Mouse (Mus musculus) intestine, embryonic 15.5 days (tissue): ENCODE measurements around the gene Rasl11b. TPM values are rescaled to one million over a fixed set of nuclear protein-coding genes. Genes with fewer than 3 reads are reported as not detected.

Experiments
- ATAC-seq: fragments of 200-750 bp; cut with Nextera tagmentation; 2 replicates; pipeline ENCODE4 v1.8.0; 2017; ENCODE audit warnings: moderate TSS enrichment, moderate library complexity
- H3K27ac ChIP-seq: fragments of 300-500 bp; sonication (generic); 2 replicates; pipeline ENCODE4 v1.5.1; 2015; ENCODE audit warnings: mild to moderate bottlenecking, inconsistent platforms
- H3K27me3 ChIP-seq: fragments of 300-500 bp; sonication (generic); replicated peaks from 2 replicates; pipeline ENCODE4 v1.6.1; 2015; ENCODE audit warnings: inconsistent platforms
- H3K36me3 ChIP-seq: fragments of 300-500 bp; sonication (generic); 2 replicates; pipeline ENCODE4 v1.6.1; 2015; ENCODE audit warnings: inconsistent platforms
- H3K4me1 ChIP-seq: fragments of 300-500 bp; sonication (generic); replicated peaks from 2 replicates; pipeline ENCODE4 v1.6.1; 2015; ENCODE audit warnings: inconsistent platforms
- H3K4me2 ChIP-seq: fragments of 300-500 bp; sonication (generic); replicated peaks from 2 replicates; pipeline ENCODE4 v1.6.1; 2015; ENCODE audit warnings: mild to moderate bottlenecking, inconsistent platforms
- H3K4me3 ChIP-seq: fragments of 300-500 bp; sonication (generic); replicated peaks from 2 replicates; pipeline ENCODE4 v1.5.1; 2015; ENCODE audit warnings: inconsistent platforms
- H3K9ac ChIP-seq: fragments of 300-500 bp; sonication (generic); 2 replicates; pipeline ENCODE4 v1.6.1; 2015; ENCODE audit warnings: inconsistent platforms
- H3K9me3 ChIP-seq: fragments of 300-500 bp; sonication (generic); 2 replicates; pipeline ENCODE4 v1.6.1; 2016; ENCODE audit warnings: inconsistent platforms
- WGBS: fragments of 180-500 bp; shearing (Covaris S2); methylation state at CpG from one replicate; pipeline ENCODE4 v1.1.7; 2015; 5-methylcytosine and 5-hydroxymethylcytosine counted together
- polyA plus RNA-seq: library from polyadenylated mRNA; unstranded; fragments of >200 nt; fragmentation: Nextera tagmentation; extraction: Ambion mirVana; gene quantifications from 2 replicates; pipeline ENCODE4 v1.2.1, GENCODE M21; 2015

Gene Rasl11b
- polyA plus RNA-seq: 34.9 and 38.3 TPM in 2 replicates

DNA sequence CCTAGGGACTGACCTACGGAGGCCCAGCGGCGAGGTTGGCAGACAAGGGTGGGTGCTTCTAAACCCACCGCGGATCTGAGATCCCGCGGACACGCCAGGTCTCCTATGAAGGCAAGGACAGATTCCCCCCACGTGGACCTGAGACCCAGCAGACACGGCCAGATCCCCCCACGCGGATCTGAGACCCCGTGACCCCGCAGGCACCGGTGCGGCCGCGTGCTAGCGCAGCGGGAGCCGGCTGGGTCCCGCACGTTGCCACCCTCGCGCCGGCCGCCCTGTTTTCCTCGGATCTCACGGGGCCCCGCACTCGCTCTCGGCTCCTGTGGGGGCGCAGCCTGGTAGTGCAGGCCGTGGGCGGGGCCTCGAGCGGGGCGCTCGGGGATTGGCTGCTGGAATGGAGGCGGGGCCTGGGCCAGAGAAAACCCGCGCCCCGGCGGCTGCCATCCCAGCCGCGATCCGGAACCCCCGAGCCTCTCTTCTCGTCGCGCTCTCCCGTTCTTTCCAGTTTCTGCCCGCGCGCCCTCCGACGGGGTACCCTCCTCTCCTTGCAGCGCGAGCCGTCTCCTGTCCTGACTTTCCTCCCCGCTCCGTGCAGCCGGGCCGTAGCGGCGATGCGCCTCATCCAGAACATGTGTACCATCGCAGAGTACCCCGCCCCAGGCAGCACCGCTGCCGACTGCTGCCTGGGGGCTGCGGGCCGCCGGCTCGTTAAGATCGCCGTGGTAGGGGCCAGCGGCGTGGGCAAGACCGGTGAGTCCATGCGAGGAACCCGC is at the start of gene Rasl11b:
Gene Rasl11b (plus strand): TSS at position 446 of the 773 bp plus-strand sequence.
- peak within 1 kb of the TSS; percentile 92 for H3K4me3 ChIP-seq
- H3K4me1 ChIP-seq: peaks cover 31% of the 10 kb centered on the region
- H3K27ac ChIP-seq: peak within 1 kb of the TSS; percentile 81
- H3K27me3 ChIP-seq: no peaks in the 10 kb centered on the region
- H3K36me3 ChIP-seq: peaks cover 12% of the 10 kb centered on the region; the same call in 1 of the 2 replicates
- under 1% methylated on average over 82 of the region's 82 CpGs for WGBS
- H3K9me3 ChIP-seq: no peaks in the 10 kb centered on the region
- H3K4me2 ChIP-seq: peak within 1 kb of the TSS; percentile 98
- H3K9ac ChIP-seq: peak within 1 kb of the TSS; percentile 94
- peak; percentile 95 for ATAC-seq

DNA sequence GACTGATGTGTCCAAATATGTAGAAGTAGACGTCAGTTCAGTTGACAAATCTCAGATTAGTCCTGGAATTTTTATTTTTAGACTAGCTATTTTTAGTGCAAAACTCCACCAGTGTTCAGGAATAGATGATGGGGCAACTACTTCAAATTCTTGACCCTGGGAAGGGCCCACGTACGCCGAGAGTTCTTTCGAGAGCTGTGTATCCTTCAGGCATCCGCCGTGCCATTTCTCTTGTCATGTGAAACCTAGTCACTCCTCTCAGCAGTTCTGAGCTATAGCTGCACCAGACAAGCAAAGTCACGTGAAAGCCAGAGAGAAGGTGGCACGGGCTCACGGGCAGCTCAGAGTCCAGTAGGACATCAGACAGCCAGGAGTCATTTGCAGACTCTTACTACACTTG is 47.5 kb upstream of the Rasl11b start:
- Histone ChIP-seq H3K4me3 (no peak overlapping the region), H3K36me3 (no peaks in the 10 kb centered on the region), H3K4me2 (no peak overlapping the region), H3K27ac (no peak overlapping the region), H3K27me3 (no peaks in the 10 kb centered on the region), H3K4me1 (0 out of 2 replicates have a peak, but pooled peaks cover 3% of the 10 kb centered on the region), H3K9me3 (no peaks in the 10 kb centered on the region), H3K9ac (no peak overlapping the region)
- WGBS: 54% methylated on average over 10 of the region's 10 CpGs
- no peak for ATAC-seq

DNA sequence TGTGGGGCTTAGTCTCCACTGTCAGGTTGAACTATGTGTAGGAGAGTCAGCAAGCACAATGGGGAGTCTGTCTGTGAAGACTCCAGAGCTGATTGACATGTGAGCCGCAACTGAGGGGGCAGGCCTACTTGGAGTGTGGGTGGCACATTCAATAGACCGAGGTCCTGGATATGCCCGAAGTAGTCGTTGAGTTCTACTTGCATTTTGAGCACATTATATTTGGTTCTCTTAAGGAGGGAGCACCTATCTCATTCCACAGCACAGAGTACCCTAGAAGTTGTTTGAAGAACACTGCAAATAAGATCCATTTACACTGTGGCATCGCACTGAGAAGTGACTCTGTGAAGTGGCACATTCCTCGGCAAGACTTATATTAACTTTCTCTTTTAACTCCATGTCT is 45.1 kb upstream of the Rasl11b start:
- H3K4me3 ChIP-seq: no peak overlapping the region
- H3K27ac ChIP-seq: no peak overlapping the region
- H3K4me2 ChIP-seq: no peak overlapping the region
- H3K4me1 ChIP-seq: no peaks in the 10 kb centered on the region
- no peak overlapping the region for H3K9ac ChIP-seq
- 83% methylated on average over 6 of the region's 6 CpGs for WGBS
- ATAC-seq: no peak
- no peaks in the 10 kb centered on the region for H3K27me3 ChIP-seq
- H3K36me3 ChIP-seq: no peaks in the 10 kb centered on the region
- H3K9me3 ChIP-seq: no peaks in the 10 kb centered on the region

DNA sequence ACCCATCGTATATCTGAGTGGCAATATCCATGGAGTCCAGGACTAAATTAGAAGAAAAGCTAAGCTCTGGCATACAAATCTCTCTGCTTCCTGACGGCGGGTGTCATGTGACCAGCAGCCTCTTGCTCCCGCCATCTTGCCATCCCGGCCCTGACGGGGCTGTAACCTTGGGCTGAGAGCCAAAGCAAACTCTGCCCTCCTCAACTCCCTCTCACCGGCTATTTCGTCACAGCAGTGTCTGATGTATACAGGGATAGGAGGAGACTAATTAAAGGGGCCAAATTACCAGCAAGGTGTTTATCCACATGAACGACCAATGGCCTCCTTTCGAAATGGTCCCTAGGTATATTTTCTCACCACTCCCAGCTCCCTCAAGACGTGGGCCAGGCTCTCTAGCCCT is 43.3 kb upstream of the Rasl11b start:
- no peaks in the 10 kb centered on the region for H3K27me3 ChIP-seq
- H3K4me1 ChIP-seq: no peaks in the 10 kb centered on the region
- H3K36me3 ChIP-seq: no peaks in the 10 kb centered on the region
- H3K4me2 ChIP-seq: no peak overlapping the region
- WGBS: 84% methylated on average over 11 of the region's 11 CpGs
- no peak overlapping the region for H3K9ac ChIP-seq
- no peak overlapping the region for H3K27ac ChIP-seq
- H3K9me3 ChIP-seq: no peaks in the 10 kb centered on the region
- no peak overlapping the region for H3K4me3 ChIP-seq
- ATAC-seq: 0 out of 2 replicates have a peak, but pooled peaks have one; percentile 48

DNA sequence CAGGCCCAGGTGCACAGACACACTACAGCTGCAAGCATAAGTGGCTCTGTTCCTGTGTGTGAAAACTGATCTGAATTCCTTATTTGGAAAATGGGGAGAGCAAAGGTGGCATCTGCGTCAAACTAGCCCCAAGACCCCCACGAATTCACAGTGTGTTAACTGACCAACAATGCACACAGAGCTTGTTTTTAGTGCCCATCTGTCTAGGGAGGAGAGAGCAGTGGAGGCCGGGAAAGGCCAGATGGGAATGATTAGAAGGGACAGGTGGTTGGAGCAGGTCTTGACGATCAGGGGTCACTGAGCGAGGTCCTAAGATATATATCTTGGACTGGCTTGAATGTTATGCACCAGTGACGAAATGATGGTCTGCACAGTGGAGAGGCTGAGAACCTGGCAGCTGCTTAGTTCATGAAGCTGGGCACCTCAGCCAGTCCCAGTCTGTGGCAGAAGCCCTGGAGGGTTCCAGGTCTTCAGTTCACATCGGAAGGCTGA is 39.2 kb upstream of the Rasl11b start:
- H3K4me2 ChIP-seq: no peak overlapping the region
- no peaks in the 10 kb centered on the region; the same call in 1 of the 2 replicates for H3K4me1 ChIP-seq
- H3K27ac ChIP-seq: no peak overlapping the region
- no peaks in the 10 kb centered on the region for H3K9me3 ChIP-seq
- no peak overlapping the region for H3K4me3 ChIP-seq
- H3K27me3 ChIP-seq: no peaks in the 10 kb centered on the region
- no peak overlapping the region for H3K9ac ChIP-seq
- ATAC-seq: no peak
- 65% methylated on average over 7 of the region's 7 CpGs for WGBS
- H3K36me3 ChIP-seq: no peaks in the 10 kb centered on the region

DNA sequence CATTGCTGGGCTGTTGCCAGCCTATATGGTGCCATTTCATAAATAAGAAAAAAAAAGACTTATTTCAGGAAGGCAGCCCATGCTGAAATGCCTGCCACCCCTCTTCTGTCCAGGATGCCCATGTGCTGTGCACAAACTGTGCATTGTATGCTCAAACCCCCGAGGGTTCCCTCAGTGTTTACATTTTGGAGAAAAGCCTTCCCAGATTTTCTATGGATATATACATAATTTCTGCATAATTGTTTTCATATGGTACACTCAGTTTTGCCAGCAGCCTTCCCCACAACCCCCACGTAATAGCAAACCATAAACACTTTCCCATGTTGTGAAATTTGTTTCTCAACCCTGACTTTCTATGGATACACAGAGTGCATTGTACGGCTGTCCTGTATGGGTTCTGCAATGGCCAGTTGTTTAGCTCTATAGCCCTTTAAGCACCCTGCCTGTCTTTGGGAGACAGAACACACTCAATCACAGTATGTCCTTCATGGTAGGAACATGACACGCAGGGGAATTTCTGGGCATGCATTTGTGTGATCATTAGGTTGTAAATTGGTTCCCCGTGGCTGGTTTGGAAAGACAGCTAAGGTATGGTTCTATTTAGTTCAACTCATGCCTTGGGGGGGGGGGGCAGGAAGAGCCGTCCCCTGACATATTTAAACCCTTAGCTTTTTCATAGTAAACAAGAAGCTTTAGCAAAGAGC is 36.0 kb upstream of the Rasl11b start:
- Histone ChIP-seq H3K4me2 (no peak overlapping the region), H3K27me3 (no peaks in the 10 kb centered on the region), H3K4me1 (peaks cover 12% of the 10 kb centered on the region), H3K9me3 (no peaks in the 10 kb centered on the region), H3K4me3 (no peak overlapping the region), H3K9ac (no peak overlapping the region), H3K27ac (no peak overlapping the region), H3K36me3 (no peaks in the 10 kb centered on the region)
- WGBS: 74% methylated on average over 6 of the region's 6 CpGs
- ATAC-seq: no peak

DNA sequence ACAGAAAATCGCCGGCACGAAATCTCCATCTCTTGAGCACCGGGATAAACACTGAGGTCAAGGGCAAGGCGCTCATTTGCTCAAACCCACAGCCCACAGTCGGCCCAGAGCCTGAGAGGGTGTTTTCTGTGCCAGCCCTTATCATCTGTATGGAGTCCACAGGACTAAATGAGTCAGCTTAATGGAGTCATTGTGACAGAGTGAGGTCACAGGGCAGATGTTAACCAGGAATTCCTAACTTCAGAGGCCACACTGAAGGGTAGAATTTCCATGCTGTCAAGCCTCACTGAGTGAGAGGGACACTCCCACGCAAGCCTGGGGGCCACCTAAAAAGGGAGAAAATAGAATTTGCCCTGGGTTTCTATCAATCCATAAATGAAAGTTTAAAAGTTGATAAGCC is 35.2 kb upstream of the Rasl11b start:
- no peak overlapping the region for H3K9ac ChIP-seq
- no peak overlapping the region for H3K27ac ChIP-seq
- H3K4me2 ChIP-seq: no peak overlapping the region
- no peaks in the 10 kb centered on the region for H3K9me3 ChIP-seq
- H3K4me3 ChIP-seq: no peak overlapping the region
- H3K27me3 ChIP-seq: no peaks in the 10 kb centered on the region
- 26% methylated on average over 7 of the region's 7 CpGs for WGBS
- H3K36me3 ChIP-seq: no peaks in the 10 kb centered on the region
- ATAC-seq: peak; percentile 69
- peaks cover 12% of the 10 kb centered on the region for H3K4me1 ChIP-seq

DNA sequence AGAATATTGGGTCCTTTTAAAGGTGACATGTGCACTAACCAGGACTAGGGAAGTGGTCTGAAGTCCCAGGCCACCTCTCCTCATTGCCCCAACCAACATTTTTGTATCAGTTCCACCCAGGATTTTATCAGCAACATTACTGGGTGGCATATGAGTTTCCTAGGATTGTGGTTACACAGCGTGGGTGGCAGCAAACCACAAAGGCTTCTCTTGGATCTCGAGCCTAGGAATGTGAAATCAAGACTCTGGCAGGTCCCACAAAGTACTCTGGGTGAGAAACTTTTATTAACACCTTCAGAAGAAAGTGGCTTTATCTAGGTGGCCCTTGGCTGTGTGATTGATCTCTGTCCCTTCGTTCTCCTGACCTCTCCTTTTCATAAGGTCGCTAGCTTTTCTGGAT is 34.7 kb upstream of the Rasl11b start:
- H3K4me3 ChIP-seq: no peak overlapping the region
- no peak overlapping the region for H3K27ac ChIP-seq
- H3K9ac ChIP-seq: no peak overlapping the region
- ATAC-seq: no peak
- H3K9me3 ChIP-seq: no peaks in the 10 kb centered on the region
- no peaks in the 10 kb centered on the region for H3K36me3 ChIP-seq
- no peak overlapping the region for H3K4me2 ChIP-seq
- 63% methylated on average over 4 of the region's 4 CpGs for WGBS
- no peaks in the 10 kb centered on the region for H3K27me3 ChIP-seq
- H3K4me1 ChIP-seq: peaks cover 12% of the 10 kb centered on the region

DNA sequence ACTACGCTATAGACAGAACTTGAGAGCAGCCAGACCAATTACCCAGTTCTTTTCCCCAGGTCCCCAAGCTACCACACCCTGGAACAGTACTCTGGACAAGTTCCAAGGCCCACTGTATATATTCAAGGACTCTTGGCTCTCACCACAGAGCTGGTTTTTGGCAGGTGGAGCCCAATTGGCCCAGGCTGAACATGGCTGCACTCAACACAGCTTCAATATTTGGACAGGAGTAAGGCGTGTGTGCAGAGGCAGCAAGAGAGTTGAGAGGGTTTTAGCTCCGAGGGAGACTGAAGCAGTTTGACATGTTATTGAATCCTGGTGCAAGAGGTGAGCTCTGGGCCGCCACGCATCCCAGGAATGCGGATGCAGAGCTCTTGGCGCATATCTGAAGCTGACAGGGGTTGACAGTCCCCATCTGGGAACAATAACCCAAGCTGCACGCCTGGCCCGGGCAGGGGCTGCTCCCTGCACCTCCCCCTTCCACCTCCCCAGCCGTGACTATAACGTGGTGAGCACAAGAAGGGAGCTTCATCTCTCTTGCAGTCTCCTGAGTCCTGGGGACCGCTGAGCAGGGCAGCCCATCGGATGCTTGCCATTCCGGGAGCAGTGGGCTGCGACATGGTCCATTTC is 33.7 kb upstream of the Rasl11b start:
- peak; percentile 73 for ATAC-seq
- Histone ChIP-seq H3K27ac (peak overlapping the region; percentile 52), H3K4me2 (peak overlapping the region; percentile 43), H3K4me1 (peaks cover 12% of the 10 kb centered on the region), H3K36me3 (no peaks in the 10 kb centered on the region), H3K9me3 (no peaks in the 10 kb centered on the region), H3K4me3 (no peak overlapping the region), H3K9ac (no peak overlapping the region), H3K27me3 (no peaks in the 10 kb centered on the region)
- 15% methylated on average over 15 of the region's 15 CpGs for WGBS

DNA sequence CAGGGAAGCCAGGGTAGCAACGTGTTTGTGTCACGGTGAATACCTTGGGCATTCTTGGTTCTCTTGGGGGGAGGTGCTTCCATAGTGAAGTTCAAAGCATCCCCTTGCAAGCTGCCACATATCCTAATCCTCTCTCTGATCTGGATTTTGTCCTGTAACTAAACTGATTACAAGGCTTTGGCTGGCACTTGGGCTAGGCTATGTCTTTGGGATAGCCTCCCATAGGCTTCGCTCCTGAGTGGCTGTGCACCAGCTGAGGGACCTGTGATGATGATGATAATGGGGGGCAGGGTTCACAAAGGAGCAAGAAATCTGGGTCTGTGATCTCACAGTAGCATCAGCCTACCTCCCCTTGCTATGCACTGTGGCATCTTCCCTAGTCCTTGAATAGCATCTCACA is 33.1 kb upstream of the Rasl11b start:
- no peaks in the 10 kb centered on the region for H3K36me3 ChIP-seq
- H3K9ac ChIP-seq: no peak overlapping the region
- peak overlapping the region; percentile 52 for H3K27ac ChIP-seq
- WGBS: 54% methylated on average over 3 of the region's 3 CpGs
- peak overlapping the region; percentile 43 for H3K4me2 ChIP-seq
- H3K4me1 ChIP-seq: peaks cover 12% of the 10 kb centered on the region
- no peaks in the 10 kb centered on the region for H3K27me3 ChIP-seq
- ATAC-seq: no peak
- H3K4me3 ChIP-seq: no peak overlapping the region
- no peaks in the 10 kb centered on the region for H3K9me3 ChIP-seq

DNA sequence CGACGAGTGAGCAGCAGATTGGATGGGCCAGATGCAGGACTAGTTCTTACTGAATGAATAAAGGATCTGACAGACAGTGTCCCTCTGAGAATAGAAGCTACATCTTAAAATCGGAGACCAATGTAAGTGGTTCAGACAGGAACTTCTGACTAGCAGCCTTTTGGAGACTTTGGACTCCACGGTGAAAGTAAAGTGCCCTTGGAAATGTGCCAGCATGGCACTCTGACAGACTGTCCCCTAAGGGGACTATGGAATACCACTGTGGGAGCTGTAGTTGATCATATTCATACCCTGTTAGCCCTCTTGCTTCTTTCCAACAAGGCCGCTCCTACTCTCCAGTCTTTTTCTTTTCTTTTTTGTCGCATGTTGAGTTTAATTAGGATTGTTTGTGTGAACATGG is 31.9 kb upstream of the Rasl11b start:
- H3K27ac ChIP-seq: no peak overlapping the region
- no peak overlapping the region for H3K4me2 ChIP-seq
- H3K4me3 ChIP-seq: no peak overlapping the region
- no peak overlapping the region for H3K9ac ChIP-seq
- no peaks in the 10 kb centered on the region for H3K9me3 ChIP-seq
- ATAC-seq: 0 out of 2 replicates have a peak, but pooled peaks have one; percentile 29
- no peaks in the 10 kb centered on the region for H3K36me3 ChIP-seq
- WGBS: 80% methylated on average over 6 of the region's 6 CpGs
- peaks cover 13% of the 10 kb centered on the region for H3K4me1 ChIP-seq
- H3K27me3 ChIP-seq: no peaks in the 10 kb centered on the region

DNA sequence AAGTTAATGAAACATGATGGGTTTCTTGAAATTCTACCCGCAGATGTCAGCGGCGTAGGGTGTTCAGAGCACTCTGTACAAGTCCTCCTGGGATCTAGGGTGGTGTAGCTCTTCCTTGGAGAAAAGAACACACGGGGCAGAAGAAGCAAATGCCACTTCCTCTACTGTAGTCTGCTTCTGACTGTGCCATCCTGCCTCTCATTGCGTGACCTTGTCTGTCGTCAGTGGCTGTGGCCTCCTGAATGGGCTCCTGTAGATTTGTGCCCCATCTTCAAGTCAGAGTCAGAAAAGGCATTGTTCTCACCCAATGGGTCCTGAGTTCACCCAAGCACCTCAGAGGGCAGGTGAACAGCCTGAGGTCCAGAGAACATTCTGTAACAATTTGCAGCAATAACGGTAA is 30.5 kb upstream of the Rasl11b start:
- H3K27me3 ChIP-seq: no peaks in the 10 kb centered on the region
- ATAC-seq: no peak
- peaks cover 22% of the 10 kb centered on the region for H3K4me1 ChIP-seq
- H3K4me2 ChIP-seq: no peak overlapping the region
- WGBS: 86% methylated on average over 7 of the region's 7 CpGs
- H3K36me3 ChIP-seq: no peaks in the 10 kb centered on the region
- H3K9ac ChIP-seq: no peak overlapping the region
- H3K27ac ChIP-seq: no peak overlapping the region
- H3K9me3 ChIP-seq: no peaks in the 10 kb centered on the region
- no peak overlapping the region for H3K4me3 ChIP-seq
